Mouse (Mus musculus): ENCODE data around the gene N6amt1.

GRCm38 (mm10) chr16:87353605-87354004 lies 380 bp upstream of the N6amt1 start:
- TF ChIP-seq CTCF (conservative IDR thresholded peaks at IDR 0.05; ENCODE audit: insufficient read depth, insufficient read length, low read depth, low read length) (no peak), POLR2A (IDR thresholded peaks at IDR 0.05; ENCODE audit: low read depth, low read length) (no peak)
